Mouse (Mus musculus) C2C12 (cell line): ENCODE measurements around the gene Gm37596. TPM values are rescaled to one million over a fixed set of nuclear protein-coding genes. Genes with fewer than 3 reads are reported as not detected.
"Not testable (repeated sequence)": the region's sequence is repeated elsewhere in the genome, so short reads cannot be mapped to it uniquely, and the experiment has no call there.

Experiments
- H3K27me3 ChIP-seq: one replicate; pipeline ENCODE4 v1.6.1; 2011; ENCODE audit not compliant: control insufficient read depth, insufficient read depth, insufficient read length
- H3K36me3 ChIP-seq: one replicate; pipeline ENCODE4 v1.6.1; 2011; ENCODE audit not compliant: control insufficient read depth, insufficient read depth
- H3K4me3 ChIP-seq: one replicate; pipeline ENCODE4 v1.5.1; 2011; ENCODE audit warnings: mild to moderate bottlenecking, control low read depth; ENCODE audit not compliant: poor library complexity, insufficient read depth, severe bottlenecking
- H3K79me2 ChIP-seq: one replicate; pipeline ENCODE4 v1.6.1; 2011; ENCODE audit not compliant: control insufficient read depth, insufficient read depth
- H3K79me3 ChIP-seq: one replicate; pipeline ENCODE4 v1.6.1; 2011; ENCODE audit warnings: low read depth, control low read depth
- H3ac ChIP-seq: one replicate; pipeline ENCODE3; 2011; ENCODE audit warnings: low read depth; ENCODE audit not compliant: control insufficient read depth, insufficient read length
- CEBPB ChIP-seq: IDR thresholded peaks from one replicate; pipeline ENCODE4 v1.6.1; 2011; ENCODE audit warnings: low read depth, mild to moderate bottlenecking, control low read depth, moderate library complexity
- CTCF ChIP-seq: IDR thresholded peaks from one replicate; pipeline ENCODE4 v1.5.1; 2011; ENCODE audit not compliant: control insufficient read depth, insufficient read depth, insufficient read length
- FOSL1 ChIP-seq: IDR thresholded peaks from one replicate; pipeline ENCODE4 v1.8.0; 2011; ENCODE audit warnings: mild to moderate bottlenecking, low read length; ENCODE audit not compliant: poor library complexity, insufficient read depth, severe bottlenecking
- MAX ChIP-seq: IDR thresholded peaks from one replicate; pipeline ENCODE4 v1.6.1; 2011; ENCODE audit warnings: mild to moderate bottlenecking, control low read depth
- MYOD1 ChIP-seq: IDR thresholded peaks from one replicate; pipeline ENCODE4 v1.6.1; 2011; ENCODE audit warnings: low read depth; ENCODE audit not compliant: control insufficient read depth, insufficient read length
- MYOG ChIP-seq: IDR thresholded peaks from one replicate; pipeline ENCODE4 v1.6.1; 2011; ENCODE audit not compliant: control insufficient read depth, insufficient read length; ENCODE audit errors: extremely low read depth
- USF1 ChIP-seq: IDR thresholded peaks from one replicate; pipeline ENCODE4 v1.6.1; 2011; ENCODE audit warnings: low read depth, mild to moderate bottlenecking, control low read depth, moderate library complexity
- long read RNA-seq, 2 experiments: library from polyadenylated mRNA; unstranded; transcript quantifications; one replicate each; pipeline ENCODE4 v2.0.0; 2019 to 2020
- polyA plus RNA-seq: library from polyadenylated mRNA; unstranded; fragments of >200 nt; fragmentation: generic; extraction: Trizol; gene quantifications from one replicate; pipeline ENCODE4 v1.2.1, GENCODE M21; 2012; ENCODE audit warnings: missing spikeins

The Gm37596 gene
- polyA plus RNA-seq, result not detected
- long read RNA-seq, experiment 1, result 0 reads
- long read RNA-seq, experiment 2, result 0 reads

DNA sequence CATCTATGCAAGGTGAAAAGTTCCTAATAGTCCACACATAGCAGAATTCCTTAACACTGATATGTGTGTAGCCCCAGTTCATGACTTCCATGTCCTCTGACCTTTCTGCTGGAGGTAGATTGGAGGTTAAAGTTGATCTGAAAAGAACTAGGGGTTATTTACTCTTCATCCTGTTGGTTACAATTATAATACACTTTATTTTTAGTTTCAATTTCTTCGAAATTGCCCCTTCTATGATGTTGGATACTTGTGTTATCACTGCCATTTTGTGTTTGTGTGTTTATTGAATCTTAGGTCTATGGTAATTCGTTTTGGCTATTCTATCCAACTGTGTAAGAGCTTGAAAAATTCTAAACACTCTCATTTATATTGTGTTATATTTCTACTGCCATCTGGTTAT is at the start of gene Gm37596:
Gene Gm37596, minus strand, starts transcription at position 101 of the 400 bp plus-strand sequence.
- H3K79me2 ChIP-seq, H3K4me3 ChIP-seq, H3K27me3 ChIP-seq, H3K79me3 ChIP-seq, H3ac ChIP-seq, H3K36me3 ChIP-seq: not testable (repeated sequence)

DNA sequence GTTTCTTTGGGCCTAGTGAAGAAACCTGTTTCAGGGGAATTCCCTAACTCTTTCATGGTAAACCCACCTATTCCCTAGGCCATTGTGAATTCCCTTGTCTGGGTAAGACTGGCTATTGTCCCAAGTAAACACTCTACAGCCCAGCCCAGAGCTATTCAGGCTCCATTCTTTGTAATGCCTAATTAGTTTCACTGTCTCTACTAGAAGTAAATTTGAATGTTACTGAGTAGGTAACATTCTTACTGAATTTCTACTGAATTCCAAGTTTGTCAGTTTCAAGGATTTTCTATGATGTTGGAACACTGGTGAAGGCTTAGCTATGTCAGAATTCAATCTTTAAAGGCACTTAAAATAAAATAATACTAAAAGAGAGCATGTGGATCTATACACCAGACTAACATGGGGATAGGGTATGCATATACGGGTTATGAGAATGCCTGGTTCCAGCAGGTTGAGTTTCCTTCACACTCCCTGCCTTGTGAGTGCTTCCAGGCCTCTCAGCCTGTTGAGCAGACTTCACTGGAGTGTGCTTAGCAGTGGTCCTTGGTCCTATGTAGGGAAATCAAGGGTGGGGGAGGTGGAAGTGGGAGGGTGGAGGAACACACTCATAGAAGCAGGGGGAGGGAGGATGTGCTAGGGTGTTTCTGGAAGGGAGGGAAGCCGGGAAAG is 16.2 kb upstream of the Gm37596 start:
- not testable (repeated sequence) for H3ac ChIP-seq, H3K27me3 ChIP-seq, H3K36me3 ChIP-seq, H3K4me3 ChIP-seq, H3K79me3 ChIP-seq, H3K79me2 ChIP-seq

GRCm38 (mm10) chr3:93676210-93676609 is 16.7 kb downstream of the Gm37596 start, which contains the start of gene Tdpoz1:
Gene Tdpoz1 (minus strand): TSS chr3:93676310.
- H3ac ChIP-seq, H3K27me3 ChIP-seq, H3K79me3 ChIP-seq, H3K4me3 ChIP-seq, H3K36me3 ChIP-seq, H3K79me2 ChIP-seq: not testable (repeated sequence)

DNA sequence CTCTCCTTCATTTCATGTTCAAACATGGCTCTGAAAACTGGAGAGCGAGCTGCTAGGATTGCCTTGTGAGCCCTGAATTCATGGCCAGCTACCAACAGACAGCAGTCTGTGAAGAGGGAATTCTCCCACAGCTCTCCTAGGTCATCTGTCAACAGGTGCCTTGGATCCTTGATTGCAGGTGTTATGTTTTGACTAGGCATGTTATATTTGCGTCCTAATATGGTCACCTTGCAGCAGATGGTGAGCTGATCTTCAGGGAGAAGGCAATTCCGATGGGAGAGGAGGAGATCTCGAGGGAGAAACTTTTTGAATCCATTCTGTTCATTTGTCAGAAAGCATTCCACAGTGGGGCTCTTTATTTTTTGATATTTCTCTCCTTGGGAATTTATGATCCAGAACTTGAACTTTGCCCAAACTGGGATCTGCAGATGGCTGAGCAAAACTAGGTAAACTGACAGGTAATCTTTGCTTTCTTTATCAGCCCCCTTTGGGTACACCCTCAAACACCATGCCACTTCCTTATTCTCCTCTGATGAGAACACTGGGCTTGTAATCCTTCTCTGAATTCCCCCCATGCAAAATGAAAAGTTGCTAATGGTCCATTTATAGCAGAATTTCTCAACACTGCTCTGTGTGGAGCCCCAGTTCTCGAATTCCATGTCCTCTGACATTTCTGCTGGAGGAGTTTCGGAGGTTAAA is 21.9 kb downstream of the Gm37596 start:
- H3K27me3 ChIP-seq, H3ac ChIP-seq, H3K79me3 ChIP-seq, H3K36me3 ChIP-seq, H3K79me2 ChIP-seq, H3K4me3 ChIP-seq: not testable (repeated sequence)

- Histone ChIP-seq H3K27me3 (no peaks in the 10 kb centered on the region), H3K4me3 (no peak overlapping the region), H3ac (no peak overlapping the region), H3K79me2 (no peaks in the 10 kb centered on the region), H3K36me3 (no peaks in the 10 kb centered on the region), H3K79me3 (no peaks in the 10 kb centered on the region)
- no peak for TF ChIP-seq CEBPB
- TF ChIP-seq MYOD1, result no peak
Observed at GRCm38 (mm10) chr3:93654260-93654659, 38.6 kb downstream of the Gm37596 start.

- no peak within 1 kb of the TSS for H3ac ChIP-seq
- no peaks in the 10 kb centered on the region for H3K27me3 ChIP-seq
- H3K36me3 ChIP-seq, result no peaks in the 10 kb centered on the region
- H3K79me2 ChIP-seq, result no peaks in the 10 kb centered on the region
- H3K79me3 ChIP-seq, result no peaks in the 10 kb centered on the region
- no peak within 1 kb of the TSS for H3K4me3 ChIP-seq
- TF ChIP-seq USF1, result no peak
- TF ChIP-seq CEBPB, result no peak
- TF ChIP-seq MAX, result no peak
- TF ChIP-seq FOSL1, result no peak
- no peak for TF ChIP-seq MYOG
- no peak for TF ChIP-seq MYOD1
- no peak for TF ChIP-seq CTCF
Observed at GRCm38 (mm10) chr3:93652586-93652985, 40.3 kb downstream of the Gm37596 start, which contains the start of gene Tdpoz2. Gene Tdpoz2 (minus strand): TSS chr3:93652686.

Other genes with a start within 250 kb of the Gm37596 start
- not detected for gene Tchhl1, start 224.3 kb downstream of the Gm37596 start, polyA plus RNA-seq
- gene S100a11, start 172.6 kb downstream of the Gm37596 start, polyA plus RNA-seq, result 3,212 TPM
- gene S100a10, start 138.0 kb downstream of the Gm37596 start, polyA plus RNA-seq, result 1,750 TPM
- not detected for gene Tdpoz2, start 40.4 kb downstream of the Gm37596 start, polyA plus RNA-seq
- not detected for gene Tdpoz1, start 16.8 kb downstream of the Gm37596 start, polyA plus RNA-seq
- not detected for gene Gm5773, start 79.9 kb upstream of the Gm37596 start, polyA plus RNA-seq
- 0.07 TPM for gene Tdpoz4, start 103.3 kb upstream of the Gm37596 start, polyA plus RNA-seq
- gene Tdpoz3, start 132.9 kb upstream of the Gm37596 start, polyA plus RNA-seq, result 0.04 TPM